Mouse (Mus musculus) frontal cortex, postnatal 14 days (tissue): ENCODE measurements around the gene Hdac4.

Experiments
- DNase-seq, 2 experiments: peaks; one replicate each; pipeline ENCODE4 v3.0.0; 2022; ENCODE audit warnings: low spot score in 2 of 2

Gene Hdac4

DNA sequence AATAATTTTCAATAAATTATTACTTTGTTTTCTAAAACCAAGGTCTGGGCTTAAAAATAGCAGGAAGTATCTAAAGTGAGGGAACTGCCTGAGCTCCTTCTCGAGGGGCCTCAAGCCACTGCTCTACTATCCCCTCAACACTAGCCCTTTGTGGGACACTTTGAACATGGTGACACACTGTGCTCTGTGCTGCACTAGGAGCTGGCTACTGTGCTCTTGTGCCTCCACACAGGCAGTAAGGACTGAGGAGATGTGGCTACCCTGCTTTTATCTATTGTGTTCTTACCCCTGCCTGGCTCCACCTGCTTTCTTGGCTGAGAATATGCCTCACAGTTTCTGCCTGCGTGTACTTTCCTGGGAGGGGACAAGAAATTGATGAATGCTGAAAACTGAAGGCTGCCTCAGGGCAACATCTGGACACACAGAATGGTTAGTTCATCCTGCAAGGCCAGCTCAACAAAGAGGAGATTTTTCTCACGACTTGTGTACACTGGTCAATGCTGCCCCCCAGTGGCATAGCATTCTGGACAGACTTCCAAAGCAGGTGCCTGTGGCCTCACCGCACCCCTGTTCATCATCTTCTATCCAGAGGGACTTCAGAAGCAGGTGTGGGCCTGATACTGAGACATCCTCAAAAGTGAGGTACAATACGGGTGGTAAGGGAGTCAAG is 226.7 kb downstream of the Hdac4 start:
- peak in 1 of 2 experiments; percentile 50 for DNase-seq

DNA sequence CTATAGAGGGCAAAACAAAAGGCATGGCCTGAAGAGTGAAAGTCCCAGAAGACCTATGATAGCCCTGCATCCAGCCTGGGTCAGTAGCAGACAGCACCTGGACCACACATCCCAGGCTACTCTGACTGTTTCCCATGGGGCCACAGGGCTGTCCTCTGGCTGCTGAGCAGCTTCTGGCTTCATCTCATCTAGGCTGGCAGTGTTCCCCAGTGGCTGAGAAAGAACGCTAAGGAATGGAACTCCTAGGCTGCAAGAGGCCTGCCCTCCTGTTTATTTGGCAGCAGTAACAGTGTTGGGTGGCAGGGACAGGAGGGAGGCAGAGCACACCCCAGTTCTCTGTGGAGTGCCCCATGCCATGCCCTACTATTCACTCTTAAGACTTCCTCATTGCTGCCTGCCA is 228.5 kb downstream of the Hdac4 start:
- DNase-seq: no peak

DNA sequence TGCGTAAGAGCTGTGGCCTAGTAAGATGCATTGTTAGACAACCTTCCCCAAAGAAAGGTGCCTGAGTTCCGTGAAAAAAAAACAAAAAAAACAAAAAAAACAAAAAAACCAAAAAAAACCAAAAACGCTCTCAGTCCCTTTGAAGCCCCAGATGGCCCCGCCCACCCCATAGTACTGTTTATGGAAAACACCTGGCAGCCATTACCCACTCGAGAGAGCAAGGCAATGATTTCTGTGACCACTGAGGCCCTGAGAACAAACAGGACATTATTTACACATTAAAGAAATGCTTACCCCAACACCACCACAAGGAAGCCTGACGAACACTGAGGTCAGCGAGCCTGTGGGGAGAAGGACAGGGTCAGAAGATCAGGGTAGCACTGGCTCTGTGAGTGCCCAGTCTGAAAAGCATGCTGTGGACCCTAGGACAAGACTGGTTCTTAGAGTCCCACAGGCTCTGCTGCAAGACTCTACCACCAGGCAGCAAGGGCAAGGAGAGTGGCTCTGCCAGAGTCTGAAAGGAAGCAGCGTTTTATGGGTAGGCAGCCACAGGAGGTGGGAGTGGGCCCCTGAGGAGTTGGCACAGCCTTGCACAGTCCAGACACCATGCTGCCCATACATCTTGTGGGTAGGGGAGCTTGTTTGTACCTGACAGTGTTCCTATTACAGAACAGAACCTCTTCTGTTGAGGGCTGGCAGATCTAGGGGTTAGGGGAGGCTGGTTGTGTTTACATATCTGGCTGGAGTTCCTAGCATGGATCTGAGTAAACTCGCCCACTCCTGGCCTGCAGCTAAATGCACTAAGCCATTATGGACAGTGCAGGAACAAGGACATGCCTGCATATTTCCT is 230.8 kb downstream of the Hdac4 start:
- no peak for DNase-seq

DNA sequence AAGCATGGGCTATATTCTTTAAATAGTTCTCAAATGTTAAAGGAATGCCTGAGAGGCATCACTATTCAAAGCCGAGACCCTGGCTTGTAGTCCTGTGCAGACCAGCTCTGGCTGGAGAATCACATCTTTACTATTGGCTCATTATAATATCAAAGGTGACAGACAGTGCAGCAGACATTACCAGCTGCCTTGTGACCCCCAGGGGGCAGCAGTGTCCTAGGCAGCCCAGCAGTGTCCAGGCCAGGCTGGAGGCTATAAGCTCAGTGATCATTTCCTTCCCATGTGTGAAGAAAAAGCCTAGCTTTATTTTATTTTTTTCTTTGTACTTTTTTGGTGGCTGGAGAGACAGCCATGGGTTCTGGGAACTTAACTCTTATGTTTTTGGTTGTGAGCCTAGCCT is 233.2 kb downstream of the Hdac4 start:
- no peak for DNase-seq

DNA sequence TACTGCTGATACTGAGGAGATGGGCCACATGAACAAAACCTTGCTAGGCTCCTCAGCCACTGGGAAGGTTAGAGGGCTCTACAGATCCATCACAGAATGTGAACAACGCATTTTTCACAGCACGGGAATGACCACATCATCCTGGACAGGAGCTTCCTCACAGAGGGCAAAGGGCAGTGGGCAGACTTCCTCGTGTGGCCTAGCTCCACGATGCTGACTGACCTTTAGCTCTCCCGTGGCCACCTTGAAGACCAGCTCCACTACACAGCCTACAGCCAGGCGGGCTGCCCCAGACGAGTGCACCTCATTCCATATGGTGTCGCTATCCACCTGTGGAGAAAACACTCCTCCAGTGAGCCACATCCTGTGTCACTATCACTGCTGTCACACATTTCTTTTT is 234.3 kb downstream of the Hdac4 start:
- DNase-seq: no peak

DNA sequence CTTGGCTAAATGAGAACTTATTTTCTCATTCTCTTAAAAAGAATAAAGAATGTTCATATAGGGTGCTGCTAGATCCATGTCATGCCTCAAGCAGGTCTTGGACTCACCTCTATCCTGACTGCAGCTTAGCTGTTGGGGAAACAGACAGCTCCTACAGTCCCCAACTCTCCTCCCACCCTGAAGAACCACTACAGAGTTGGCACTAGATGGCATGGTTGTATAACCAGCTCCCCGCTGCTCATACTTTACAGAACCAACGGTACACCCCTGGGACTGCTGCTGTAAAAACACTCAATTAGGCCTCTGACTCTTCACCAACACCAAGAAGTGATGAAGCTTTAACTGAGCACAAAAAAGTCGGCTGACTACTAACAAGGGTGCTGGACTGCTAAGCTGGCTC is 235.6 kb downstream of the Hdac4 start:
- DNase-seq: no peak

DNA sequence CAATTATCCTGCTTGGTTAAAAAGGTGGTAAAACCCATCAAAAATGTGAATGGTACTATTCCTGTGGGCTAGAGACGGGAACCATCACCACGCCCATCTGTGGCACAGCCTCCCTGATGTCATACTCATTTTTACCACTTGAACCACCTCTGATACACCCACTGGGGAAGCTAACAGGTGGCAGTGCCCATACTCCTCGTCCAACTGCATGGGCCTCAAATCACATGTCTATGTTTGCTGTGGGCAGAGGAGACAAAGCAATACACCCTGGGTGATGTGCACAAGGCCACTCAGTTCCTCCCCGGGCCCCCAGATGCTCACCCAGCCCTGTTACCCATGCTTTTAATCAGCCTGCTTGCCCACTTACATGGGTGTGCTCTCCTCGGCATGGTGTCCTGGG is 236.5 kb downstream of the Hdac4 start:
- DNase-seq: no peak

DNA sequence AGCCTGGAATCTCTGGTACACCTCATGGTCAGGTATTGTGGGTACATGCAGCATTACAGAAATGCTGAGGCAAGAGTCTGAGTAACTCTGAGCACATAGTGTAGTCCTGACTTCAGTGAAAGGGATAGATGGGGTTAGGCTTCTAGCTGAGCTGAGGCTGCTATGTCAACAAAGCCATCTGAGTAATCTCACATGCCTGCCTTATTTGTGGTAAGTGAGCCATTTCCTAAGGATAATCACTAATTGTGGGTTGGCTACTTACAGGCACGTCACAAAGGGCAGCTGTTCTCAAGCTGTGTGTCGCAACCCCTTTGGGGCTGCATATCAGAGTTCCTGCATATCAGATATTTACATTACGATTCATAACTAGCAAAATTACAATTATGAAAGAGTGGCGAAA is 239.3 kb downstream of the Hdac4 start:
- no peak for DNase-seq

DNA sequence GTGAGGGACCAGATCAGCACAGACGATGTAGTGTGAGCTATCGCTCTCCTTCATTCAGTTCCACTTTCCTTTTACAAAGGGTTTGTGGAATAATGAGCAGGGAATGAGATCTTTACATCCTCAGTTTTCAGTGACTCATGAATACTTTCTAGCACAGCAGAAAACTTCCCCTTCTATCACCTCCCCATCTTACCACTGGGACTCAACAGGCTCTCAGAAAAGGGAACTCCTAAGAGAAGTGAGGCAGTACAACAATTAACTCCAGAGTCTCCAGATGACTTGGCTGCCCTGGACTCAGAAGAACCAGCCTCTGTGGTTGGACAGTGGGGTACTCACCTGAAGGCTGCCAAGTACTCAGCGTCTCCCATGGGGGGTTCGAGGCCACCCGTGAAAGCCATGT is 240.5 kb downstream of the Hdac4 start:
- no peak for DNase-seq

DNA sequence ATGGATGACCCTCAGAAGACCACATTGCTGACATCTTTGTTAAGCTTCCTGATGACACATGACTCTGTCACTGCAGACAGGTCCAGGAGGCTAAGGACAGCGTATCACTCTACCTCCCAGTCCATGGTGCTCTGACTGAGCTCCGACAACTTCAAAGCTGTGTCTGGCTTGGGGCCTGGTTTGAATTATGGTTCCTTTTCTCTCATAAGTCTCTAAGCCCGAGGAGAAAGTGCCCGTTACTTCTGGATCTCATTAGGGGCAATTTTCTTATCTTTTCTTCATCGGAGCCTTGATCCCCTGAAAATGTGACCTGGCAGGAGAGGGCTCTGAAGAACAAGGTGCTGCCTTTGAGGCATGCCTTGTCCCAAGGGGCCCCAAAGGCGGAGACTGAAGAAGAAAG is 242.6 kb downstream of the Hdac4 start:
- no peak for DNase-seq

DNA sequence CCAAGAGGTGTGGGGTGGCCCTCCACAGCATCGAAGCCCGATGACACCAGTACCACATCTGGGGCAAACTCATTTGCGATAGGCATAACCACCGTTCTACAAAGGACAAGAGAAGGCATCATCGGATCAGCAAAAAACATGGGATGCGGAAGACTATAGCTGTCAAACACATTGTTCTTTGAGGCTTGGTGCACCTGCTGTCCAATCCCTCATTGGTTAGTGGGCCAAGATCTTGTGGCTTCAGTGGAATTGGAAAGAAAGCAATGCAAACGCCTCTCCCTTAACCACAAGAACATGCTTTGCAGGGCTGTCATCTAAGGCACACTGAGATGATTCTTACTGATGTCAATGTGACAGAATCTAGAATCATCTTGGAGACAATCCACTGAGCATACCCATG is 248.1 kb downstream of the Hdac4 start:
- no peak for DNase-seq

DNA sequence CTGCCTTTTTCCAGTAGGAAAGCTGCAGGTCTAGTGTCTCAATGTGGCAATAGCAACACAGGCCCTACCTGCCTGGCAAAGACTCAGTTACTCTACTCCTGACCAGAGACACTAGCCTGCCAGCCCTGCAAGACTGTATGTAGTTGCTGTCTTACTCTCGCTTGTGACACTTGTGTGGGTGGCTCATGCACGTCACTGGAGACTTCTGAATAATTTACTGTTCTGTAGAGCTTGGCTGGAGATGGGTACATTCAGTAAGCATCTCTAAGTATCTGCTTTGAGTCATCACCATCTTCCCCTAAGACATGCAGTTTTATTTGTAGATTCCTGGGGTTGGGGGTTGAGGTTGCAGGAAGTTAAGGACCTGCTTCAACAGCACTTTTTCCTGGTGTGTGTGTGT is 252.9 kb downstream of the Hdac4 start:
- DNase-seq: no peak

DNA sequence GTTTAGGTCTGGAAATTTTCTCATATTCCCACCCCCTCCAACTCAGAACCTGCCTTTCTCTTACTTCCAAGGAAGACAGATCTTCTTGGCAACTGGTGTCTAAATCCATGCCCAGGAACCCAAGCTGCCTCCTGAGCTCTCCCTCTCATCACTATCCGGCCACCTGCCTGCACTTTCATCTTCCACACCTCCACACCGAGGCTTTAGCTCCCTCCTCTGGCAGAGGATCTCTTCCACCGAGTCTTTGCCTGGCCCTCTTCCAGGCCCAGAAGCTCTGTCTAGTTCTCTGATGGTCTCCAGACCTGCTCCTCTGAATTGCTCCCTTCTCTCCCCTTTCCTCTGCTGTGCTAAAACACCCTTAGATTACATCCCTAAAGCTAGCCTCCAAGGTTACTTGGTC is 253.5 kb downstream of the Hdac4 start:
- no peak for DNase-seq

DNA sequence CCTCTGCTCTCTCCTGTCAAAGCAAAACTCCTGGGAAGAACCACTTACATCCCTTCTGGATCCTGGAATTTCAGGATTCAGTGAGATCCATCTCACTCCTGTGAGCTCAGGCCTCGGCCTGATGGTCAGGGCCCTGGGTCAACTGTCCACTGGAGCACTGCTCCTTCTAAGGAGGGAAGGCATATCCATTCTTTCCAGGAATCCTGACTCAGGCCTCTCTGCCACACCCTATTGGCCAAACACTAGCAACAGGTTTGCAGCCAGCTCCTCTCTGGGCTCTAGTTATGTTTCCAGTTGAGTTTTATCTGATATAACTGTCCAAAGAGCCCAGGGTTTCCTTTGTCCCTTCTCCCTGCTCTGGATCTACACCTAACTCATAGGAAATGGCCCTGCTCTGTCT is 254.4 kb downstream of the Hdac4 start:
- no peak for DNase-seq

DNA sequence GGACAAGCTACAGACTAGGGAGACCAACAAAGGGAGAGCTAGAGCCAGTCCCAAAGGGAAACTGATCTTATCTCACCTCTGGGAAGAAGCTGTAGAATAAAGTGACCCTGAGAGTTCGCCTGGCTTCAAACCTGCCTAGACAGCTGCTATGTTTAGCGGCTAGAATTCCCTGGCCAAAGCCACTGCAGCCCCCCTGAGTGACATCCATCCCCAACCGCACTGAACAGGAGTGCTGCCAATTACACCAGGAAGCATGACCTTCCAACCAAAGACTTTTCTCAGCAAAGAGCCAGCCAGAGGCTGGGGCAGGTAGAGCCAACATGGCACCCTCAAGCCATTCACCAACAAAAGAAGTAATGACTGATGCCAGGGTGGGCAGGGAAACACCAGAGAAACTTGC is 260.3 kb downstream of the Hdac4 start:
- DNase-seq: no peak

DNA sequence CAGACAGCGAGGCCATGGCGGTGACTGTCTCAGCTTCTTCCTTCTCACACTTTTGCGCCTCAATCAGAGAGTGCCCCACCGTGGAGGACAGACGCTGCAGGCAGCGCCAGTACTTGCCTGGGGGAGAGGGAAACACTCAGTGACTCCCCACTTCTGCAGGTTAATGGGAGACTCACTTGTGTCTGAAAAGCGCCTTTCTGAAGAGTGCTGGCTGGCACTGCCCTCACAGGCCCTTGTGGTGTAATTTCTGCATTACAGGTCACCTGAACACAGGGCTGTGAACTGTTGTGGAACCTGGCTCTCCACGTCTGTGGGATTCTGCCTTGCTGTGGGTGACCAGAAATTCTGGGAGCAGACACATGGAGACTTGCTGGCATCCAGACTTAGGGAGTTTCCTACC is 261.8 kb downstream of the Hdac4 start:
- DNase-seq: no peak

DNA sequence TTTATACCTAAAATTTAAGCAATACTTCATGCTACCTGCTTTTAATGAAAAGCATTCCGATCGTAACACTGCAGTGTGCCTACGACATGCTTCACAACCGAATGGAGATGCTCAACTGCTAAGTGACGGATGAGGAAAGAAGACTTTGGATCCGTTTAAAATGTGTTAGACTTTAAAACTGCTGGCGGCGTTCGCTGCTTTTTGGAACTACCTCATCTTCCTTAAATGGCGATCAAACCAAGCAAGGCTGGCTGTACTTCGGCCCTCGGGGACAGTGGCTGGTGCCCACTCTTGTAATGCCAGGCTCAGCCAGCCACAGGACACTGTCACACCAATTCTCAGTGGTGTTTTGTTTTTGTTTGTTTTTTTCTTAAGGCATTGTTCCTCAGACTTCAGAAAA is 263.3 kb downstream of the Hdac4 start:
- no peak for DNase-seq

DNA sequence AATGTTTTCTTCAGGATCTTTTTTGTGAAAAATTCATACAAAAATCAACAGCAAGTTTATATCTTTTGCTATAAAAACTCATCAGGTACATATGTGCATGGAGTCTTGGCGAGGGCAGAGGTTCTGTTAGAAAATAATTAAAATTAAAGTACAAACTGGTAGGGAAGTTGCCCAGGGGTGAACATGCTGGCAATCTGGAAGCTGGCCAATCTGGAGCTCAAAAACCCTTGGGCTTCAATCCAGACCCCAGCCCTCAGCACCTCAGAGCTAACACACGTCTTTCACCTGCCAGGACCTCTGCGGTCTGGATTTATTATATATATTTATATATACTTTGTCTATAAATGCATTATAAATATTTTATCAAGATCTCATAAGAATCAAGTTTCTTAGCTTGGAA is 263.7 kb downstream of the Hdac4 start:
- no peak for DNase-seq

DNA sequence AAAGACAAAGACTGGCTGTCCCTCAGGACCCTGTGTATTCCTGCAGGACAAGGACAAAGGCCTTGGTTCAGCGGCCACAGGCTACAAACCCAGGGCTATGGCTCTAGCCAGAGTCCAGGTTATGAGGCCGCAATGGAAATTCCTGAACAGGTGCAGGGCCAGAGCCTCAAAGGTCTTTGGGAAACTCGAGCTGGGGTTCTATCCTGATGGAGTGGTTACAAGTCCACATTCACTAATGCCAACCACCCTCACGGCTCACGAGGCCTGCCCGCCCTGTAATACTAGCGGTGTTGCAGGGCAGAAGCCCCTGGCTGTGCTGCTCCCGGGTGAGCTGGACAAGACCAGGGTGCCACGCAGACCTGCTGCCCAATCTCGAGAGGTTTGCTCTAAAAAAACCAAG is 264.3 kb downstream of the Hdac4 start:
- DNase-seq: no peak

DNA sequence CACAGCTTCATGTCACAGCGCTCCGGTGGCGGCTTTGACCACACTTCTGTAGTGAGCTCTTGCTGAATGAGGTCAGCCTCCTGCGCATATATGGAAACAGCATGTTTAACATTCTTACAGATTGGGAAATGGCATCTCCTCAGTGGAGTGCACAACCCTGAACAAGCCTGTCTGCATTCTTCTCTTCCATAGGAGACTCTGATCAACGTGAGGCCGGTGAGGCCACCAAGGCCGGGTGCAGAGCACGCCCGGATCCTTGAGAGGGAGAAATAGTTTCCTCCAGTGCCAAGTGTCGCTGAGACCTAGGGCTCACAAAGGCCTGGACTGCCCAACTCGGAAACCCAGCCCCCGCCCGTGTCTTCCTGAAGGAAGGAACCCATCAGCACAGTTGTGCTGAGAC is 266.4 kb downstream of the Hdac4 start:
- no peak for DNase-seq

DNA sequence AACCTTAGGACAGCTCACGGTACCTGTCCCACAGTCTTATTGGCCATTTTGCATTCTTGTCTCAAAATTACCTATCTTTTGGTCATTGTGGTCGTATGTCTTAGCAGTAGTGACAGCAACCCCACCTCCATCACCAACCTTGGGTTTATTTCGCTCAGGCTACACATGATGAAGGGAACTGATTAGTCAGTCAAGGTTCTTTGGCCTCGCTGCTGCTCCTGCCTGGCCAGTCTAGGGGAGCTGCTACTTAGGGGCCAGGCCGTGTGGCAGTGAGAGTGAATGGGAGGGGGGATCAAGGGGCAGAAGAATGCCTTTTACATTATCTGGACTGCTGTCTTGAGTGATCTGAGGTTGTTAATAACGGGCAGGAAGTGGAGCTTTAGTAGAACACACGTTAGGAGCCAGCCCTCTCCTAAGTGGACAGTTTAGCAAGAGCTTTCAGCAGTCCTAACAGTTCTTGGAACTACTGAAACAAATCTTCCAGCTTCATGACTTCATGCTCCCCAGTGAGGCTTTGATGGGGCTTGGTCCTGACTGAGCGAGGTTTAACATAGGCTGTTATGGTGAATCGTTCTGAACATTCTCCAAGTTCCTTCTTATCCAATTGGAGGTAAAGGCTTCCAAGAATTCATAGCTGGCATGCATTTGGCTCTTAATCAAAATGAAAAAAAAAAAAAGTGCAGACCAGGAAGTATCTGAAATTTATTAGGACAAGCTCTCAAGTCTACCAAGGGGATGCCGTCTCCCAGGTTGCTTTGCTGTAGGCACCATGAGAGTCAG is 267.8 kb downstream of the Hdac4 start:
- no peak for DNase-seq

DNA sequence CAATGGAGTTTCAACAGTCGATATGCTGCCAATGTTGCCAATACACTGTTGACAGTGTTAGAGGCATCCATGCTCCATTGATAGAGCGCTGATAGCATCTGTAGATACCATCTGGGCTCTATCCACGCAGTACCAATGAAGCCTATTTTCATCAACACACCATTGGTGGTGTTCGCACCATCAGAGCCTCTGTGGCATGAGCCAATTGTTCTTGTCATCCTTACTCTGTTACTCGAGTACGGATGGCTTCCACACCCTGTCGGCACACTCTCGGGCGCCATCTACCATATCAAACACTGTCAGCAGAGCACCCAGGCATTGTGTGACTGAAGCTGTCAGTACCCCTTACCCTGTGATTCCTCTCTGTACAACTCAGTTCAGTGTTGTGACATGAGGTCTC is 271.9 kb downstream of the Hdac4 start:
- no peak for DNase-seq
